Mouse (Mus musculus) erythroblast, adult 5-6 weeks (primary cell): Measurements from ENCODE around the gene Creg2. TPM values are rescaled to one million over a fixed set of nuclear protein-coding genes. Genes with fewer than 3 reads are reported as not detected.
"Not testable (repeated sequence)": the region's sequence is repeated elsewhere in the genome, so short reads cannot be mapped to it uniquely, and the experiment has no call there.

Source experiments
- ATAC-seq: replicated peaks from 2 replicates; pipeline ENCODE4 v1.8.0; 2016; ENCODE audit warnings: moderate number of reproducible peaks, mild to moderate bottlenecking, moderate TSS enrichment, inconsistent platforms; ENCODE audit not compliant: poor library complexity, low FRiP score, severe bottlenecking
- total RNA-seq, 2 experiments: library from RNA; stranded (forward) in 1 of 2; stranded (reverse) in 1 of 2; fragments of 150-400 nt in 1 of 2; fragments of 200-764, 138-1000 nt in 1 of 2; gene quantifications; 2 replicates each; pipeline versions ENCODE4 v1.2.3 to v1.2.4; 2015 to 2017; ENCODE audit warnings: low replicate concordance in 2 of 2

Creg2 gene
- total RNA-seq, 2 experiments from 2014 or later = under 0.01 TPM; not detected in 1

DNA sequence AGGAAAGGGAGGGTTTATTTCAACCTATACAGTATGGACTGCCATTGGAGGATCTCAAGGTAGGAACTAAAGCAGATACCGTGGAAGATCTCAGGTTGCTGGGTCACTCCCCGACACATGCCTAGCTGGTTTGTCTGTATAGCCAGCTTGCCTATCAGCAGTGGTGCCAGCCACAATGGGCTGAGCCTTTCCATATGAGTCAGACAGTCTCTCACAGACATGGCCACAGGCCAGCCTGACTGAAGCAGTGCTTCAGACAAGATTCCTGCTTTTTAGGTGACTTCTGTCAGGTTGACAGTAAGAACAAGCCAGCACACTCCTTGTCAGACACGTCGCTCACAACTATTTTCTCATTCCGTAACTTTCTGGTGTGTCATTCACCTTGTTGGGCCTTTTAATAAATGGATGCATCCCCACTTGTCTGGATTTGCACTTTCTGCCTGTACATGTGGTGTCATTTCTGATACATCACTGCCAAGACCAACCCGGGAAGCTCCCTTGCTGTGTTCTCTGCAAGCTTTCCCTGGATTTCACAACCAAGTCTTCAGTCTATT is 5.8 kb upstream of the Creg2 start:
- ATAC-seq = no peak

DNA sequence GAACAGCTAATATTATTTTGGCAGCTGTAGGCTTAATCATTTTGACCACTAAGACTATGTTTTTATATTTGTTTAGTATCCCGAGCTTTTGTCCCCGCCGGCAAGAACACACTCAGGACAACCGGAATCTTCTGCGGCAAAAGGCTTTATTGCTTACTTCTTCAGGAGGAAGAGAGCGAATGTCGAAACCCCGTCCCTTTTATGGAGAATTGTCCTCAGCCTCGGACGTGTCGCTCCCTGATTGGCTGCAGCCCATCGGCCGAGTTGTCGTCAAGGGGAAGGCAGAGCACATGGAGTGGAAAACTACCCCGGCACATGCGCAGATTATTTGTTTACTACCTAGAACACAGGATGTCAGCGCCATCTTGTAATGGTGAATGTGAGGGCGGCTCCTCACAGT is 3.6 kb upstream of the Creg2 start:
- ATAC-seq = not testable (repeated sequence)

DNA sequence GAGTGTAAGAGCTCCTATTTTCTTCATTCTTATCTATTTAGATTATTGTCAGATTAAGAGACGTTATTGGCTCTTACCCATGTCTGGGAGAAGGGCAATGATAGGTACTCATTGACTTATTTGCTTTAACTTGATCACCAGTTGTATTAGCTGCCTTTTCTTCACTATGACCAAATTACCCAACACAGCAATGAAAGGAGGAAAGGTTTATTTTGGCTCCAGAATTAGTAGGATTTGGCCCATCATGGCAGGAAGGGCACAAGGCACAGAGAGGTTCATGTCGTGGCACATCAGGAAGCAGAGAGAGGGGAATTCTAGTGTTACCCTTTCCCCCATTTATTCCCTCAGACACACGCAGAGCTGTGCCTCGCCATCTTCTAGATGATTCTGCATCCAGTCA is 1.8 kb upstream of the Creg2 start:
- no peak for ATAC-seq

DNA sequence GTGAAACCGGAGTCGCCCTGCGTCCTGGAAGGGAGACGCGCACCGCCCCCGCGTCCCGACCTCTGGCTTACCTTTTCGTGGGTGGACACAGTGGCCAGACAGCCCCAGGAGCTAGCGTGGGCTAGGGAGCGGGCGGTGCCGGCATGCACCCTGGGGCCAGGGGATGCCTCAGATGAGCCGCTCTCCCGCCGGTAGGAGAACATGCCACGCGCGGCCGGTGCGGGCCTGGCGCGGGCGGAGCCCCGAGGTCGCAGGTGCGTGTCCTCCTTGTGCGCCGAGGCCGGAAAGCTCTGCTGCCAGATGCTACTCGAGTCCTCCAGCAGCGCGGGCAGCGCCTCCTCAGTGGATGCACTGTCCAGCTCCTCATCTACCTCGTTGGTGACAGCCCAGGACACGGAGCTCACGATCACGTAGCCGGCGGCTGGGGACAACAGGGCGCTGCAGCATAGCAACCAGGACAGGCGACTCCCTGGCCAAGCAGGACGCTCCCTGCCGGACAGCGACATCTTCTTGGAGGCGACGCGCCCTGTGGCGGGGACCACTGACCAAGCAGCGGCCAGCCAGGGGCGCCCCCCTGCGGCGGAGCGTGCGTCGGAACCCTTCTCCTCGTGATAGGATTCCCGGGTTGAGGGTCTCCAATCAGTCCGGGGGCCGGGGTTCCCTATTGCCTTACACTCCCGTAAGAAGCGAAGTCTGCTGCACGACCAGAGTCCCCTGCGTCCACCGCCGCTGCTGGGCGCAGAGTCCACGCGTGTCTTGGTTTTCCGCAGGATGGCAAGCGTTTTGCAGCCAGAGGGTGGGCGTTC is 636 bp downstream of the Creg2 start:
- no peak for ATAC-seq

DNA sequence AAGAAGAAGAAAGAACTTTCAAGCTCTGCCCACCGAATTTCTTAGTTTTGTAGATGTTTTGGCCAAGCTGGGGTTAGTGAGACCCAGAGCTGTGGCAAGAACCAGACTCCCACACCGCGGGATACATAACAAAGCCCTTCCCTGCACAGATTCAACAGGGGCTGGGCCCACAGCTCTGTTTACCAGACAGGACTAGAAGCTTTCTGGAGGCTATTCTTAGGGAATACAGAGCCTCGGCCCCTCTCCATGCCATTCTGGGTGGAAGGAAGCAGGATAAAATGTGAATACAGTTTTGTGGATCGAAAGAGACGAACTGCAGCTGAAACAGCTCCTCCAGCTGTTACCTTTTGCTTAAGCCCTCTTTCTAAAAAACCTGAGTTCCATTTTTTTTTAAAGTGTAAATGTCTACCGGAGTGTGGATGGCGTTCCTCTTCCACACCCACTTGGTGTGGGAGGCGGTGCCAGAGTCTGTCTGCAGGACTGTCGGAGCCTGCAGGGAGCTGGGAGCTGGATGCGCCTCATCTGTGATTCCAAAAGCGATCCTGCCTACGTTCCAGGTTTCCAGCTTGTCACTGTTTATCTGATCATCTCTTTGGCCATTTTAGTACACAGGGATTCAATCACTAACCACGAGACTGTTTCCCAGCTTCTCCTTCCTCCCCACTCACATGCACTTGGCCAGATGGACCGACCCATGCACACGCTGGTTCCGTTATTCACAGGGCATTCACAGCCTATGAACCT is 1.4 kb downstream of the Creg2 start:
- no peak for ATAC-seq

DNA sequence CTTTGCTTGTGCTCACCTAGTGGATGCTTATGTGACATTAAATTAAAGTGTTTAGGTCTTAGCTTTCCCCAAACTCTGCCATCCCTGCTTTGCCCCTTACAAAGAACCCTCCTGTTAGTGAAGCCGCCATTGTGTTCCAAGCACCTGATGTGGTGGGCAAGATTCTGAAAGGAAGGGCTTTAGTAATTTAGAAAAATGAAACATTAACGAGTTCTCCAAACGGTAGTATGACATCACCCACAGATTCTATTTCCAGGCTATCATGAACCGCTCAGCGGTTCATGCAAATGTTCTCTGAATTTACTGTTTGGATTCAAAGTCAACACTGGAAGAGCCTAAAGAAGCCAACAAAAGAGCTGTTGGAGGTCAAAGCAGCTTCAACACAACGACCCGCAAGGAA is 2.7 kb downstream of the Creg2 start:
- no peak for ATAC-seq

DNA sequence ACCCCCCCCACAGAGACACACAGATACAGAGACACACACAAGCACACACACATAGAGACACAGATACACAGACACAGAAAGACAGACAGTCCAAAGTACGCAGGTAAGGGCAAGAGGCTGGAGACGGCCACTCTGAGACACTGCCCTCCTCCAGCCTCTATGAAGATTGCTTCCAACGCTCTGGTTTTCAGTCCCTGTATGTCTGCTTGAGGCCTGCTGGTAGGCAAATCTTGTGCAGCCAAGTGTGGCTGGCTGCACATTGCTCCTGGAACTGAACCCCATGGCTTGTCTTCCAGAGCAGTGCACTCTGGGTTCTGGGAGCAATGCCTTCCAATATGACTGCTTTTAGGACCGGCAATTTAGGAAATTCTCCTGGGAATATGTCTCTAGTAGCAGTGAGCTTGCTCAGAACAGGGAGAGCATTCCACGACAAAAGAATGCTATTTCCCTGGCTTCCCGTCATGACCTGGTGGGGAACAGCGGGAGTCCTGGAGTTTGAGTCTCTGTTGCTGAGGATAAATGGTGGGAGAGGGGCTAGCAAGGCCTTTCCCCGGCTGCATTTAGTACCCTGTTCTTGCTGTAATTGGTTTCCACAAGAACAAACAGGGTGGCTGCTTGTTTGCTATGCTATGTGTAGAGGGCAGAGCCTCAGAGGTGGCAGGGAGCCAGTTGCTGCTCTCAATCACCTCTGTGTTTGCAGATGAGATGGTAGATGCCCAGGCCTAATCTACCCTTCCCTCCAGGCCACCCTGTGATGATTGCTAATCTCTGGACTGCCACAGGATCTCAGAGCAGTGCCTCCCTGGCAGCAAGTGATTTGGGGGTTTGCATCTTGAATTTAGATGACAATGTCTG is 5.1 kb downstream of the Creg2 start:
- no peak for ATAC-seq

DNA sequence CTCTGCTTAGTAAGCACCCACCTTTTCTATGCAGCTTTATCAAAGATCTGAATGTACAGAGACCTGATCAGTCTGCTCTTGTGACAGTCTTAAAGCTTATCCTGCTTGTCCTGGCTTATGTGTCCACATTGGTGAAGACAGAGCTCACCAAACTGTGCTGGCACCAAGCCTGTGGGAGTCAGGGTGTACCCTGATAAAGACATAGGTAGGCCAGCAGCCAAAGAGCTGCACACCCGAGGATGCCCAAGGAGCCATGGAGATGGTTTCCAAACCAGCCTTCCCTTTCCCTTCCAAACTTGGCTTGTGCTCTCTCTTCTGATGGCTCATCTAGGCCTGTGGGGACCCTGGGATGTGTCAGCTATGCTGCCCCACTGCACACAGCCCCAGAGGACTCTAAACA is 6.9 kb downstream of the Creg2 start:
- ATAC-seq = no peak

DNA sequence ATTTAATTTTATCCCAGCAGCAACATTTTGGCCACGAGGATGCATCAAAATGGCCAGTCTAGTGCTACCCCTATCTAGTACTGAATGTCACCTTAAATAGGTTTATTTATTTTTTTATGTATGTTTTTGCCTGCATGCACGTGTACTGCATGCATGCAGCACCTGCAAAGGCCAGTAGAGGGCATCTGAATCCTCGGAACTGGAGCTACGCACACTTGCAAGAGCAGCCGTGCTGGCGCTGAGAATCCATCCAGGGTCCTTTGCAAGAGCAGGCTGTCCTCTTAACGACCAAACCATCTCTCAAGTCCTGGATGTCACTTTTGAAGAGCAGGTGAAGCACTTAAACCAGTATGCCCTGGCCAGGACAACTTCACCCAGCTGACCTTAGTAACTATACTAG is 9.6 kb downstream of the Creg2 start:
- ATAC-seq = no peak

DNA sequence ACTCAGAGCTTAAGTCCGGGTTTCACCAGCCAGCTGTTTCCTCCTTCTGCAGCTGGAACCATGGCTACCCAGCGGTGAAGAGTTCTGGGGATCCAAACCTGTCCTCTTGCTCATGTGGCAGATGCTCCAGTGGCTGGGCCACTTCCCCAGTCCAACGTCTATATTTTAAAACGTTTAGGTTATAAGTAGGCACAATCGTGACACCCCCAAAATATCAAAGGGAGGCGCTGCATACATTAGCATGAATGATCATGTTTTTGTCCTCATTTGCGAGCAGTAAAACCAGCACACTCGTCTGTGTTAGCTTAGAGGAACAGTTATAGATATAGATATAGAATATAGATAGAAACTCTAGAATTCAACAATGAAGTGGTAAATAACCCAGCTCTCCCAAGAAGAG is 14.1 kb downstream of the Creg2 start:
- ATAC-seq = no peak

DNA sequence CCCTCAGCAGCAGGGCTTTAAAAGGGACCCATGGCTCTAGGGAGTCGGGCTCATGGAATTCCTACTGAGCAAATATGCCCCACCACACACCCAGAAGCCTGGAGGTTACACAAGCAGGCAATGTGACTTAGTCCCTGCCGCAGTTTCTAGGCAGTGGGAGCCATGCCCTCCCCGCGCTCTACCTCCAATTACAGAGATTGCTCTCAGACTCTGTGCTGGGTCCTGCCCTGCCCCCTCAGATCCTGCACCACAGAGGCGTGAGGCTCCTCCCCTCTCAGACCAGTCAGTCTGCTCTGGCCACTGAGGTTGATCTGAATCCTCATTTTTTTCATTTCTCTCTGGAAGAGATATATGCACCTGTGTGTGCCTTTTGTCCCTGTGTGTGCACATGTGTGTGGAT is 14.6 kb downstream of the Creg2 start:
- ATAC-seq = no peak

DNA sequence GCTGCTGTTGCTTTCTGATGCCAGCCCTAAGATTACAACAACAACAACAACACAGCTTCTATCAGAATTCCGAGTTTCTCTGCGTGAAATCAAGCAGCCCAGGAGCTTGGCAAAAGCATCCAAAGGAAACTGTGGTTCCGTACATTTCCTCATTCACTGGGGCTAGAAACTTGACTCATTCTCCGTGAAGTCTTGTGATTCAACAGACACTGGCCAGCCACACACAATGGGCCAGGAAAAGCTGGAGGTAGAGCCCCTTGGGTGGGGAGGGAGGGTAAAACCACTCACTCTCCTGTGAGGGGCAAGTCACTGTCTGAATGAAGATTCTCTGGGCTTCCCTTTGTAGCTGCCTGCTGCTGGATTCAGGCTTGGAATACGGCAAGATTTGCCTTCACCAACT is 15.1 kb downstream of the Creg2 start:
- ATAC-seq = no peak

DNA sequence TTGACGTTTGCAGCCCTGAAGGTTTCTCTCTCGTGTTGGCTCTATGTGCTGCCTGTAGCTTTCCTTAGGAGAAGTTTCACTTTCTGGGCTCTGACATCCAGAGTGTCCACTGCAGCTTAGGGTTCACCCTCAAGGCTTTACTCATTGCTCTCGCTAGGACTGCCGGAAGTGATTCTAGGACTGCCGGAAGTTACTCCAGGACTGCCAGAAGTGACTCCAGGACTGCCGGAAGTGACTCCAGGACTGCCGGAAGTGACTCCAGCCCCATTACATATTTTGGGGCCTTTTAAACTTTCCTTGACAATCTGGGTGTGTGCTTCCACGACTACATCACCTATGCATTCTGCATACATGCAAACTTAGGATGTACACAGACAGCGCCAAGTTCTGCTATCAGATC is 22.7 kb downstream of the Creg2 start:
- no peak for ATAC-seq

DNA sequence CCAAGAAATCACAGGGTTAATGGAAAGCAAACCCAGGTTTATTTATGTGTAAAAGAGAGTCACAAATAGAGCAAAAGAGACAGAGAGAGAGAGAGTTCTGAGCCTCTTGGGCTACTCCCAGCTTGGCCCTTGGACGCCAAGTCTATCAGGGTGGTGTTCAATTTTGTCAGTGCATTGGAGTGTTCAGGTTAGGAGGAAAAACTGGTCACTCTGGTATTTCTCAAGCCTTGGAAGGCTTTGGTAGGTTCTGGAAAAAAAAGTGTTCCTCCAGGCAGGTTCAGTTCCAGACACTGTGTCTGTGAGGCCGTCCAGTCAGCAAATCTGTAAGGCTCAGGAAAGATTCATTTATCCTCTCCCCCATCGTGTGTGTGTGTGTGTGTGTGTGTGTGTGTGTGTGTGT is 25.8 kb downstream of the Creg2 start:
- no peak for ATAC-seq

DNA sequence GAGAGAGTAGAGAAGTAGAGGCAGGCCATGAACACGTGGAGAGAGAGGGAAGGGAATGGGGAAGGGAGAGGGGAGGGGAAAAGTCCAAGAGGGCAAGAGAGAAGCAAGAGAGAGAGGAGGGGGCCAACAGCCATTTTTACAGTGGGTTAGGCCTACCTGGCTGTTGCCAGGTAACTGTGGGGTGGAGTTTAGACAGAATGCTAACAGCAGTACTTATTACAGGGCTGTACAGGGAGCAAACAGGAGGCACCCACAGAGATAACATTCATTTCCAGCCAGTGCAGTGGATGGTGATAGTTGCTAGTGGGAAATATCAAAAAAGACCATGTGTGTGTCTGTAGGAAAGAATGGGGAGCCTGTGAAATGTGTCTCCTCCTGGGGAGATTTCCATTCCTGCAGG is 27.5 kb downstream of the Creg2 start:
- no peak for ATAC-seq

DNA sequence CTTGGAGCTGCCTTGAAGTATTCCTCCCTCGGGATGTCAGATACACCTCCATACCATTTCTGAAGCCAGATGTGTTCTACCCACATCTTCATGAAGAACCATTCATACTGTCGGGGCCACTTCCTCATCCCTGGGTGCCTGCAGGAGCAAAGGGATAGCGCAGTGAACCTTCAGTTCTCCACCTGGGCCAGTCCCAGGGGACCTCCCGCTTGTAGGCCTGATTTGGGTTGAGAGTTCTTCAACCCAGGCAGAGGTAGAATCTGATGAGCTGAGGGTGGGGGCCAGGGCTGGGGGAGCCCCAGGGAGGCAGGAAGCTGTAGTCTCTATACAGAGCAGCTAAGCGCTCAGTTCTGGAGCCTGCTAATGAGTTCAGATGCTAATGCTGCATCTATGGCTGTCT is 28.2 kb downstream of the Creg2 start:
- ATAC-seq = no peak

DNA sequence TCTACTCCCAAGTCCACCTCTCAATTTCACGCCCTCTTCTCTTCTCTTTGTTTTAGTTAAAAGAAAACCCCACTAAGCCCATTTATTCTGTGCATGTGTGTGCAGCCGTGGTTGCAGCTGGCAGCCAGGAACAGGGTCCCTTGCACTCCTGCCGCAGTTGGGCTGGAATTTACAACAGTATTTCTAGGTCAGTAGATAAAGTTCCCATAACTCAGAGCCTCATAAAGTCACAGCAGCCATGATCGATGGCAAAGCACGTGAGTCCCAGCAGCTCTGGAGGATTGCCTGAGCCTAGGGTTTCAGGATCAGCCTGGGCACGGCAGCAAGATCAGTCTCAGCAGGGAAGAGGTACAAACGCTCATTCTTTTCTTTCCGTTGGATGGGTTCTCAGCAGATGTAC is 32.8 kb downstream of the Creg2 start:
- ATAC-seq = no peak

DNA sequence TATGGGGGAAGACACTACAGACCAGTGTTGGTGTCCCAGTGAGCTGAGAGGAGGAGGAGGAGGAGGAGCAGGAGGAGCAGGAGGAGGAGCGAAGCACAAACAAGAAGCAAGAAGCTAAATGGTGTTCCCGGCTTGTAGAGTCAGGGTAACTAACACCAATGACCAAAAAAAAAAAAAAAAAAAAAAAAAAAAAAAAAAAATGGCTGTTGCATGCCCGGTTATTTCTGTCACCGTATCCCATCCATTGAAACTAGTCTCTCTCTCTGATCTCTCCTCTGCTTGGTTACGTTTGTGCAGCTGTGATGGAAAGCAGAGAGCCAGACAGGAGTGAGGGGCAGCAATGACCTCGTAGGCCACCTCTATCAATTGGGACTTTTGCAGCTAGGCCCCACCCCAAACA is 35.7 kb downstream of the Creg2 start:
- no peak for ATAC-seq

DNA sequence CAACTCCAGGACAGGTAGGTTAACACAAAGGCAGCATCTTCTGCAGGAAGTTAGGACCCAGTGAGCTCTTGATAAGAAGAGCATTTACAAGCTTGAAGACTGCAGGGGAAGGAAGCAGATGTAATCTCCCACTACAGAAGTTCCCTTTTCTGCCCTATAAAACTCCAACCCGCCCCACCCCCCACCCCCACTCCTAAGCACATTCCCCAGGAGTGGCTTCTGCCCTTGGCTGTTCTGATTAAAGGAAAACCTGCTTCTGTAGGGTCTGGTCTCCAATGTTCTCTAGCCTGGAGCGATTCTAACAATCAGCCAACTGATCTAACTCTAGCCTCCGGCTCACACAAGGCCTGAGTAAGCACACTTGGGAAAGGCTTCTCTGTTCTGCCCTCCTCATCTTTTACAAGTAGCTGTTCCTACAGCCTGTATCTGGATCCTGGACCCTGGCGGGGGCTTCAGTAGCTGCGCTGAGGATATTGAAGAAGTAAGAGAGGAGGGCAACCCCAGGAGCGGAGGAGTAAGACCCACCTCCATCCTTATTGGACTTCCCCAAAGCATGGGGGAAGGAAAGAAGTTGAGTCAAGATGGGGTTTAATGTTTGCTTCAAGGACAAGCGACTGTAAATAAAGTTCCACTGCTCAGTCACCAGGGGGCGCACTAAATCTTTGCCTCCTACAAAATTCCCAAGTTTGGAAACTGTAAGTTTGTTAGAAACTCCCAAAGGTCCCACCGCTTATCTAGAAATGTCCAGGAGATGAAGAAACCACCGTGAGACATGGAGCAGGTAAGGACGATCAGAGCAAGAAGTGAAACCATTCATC is 36.6 kb downstream of the Creg2 start:
- 0 out of 2 replicates have a peak, but pooled peaks have one; percentile 47 for ATAC-seq
